16 mouse cellular contexts compared by ENCODE assay signal in genomic region chr9:23464981-23465630, GRCm38 (mm10).
DNase-seq lines count a peak whose midpoint lies in the region; ATAC-seq lines count a peak whose summit lies in the region.
"Had no signal": no experiment of that assay in that cellular context is flagged by ENCODE, and none has a peak within 500 bp of the region (broad histone marks: within the 10 kb centered on the region; RNA-seq: fewer than 3 reads in every experiment).

No protein-coding gene starts in this region.

- no peak overlapping the region for H3K4me3 ChIP-seq in intestine, embryonic 16.5 days (ENCODE audit: low read length)
- H3K4me3 ChIP-seq: embryonic facial prominence, embryonic 10.5 days; forebrain, embryonic 10.5 days; intestine, embryonic 15.5 days had no signal

- H3K4me2 ChIP-seq in intestine, embryonic 16.5 days (ENCODE audit: low read depth, low read length): no peak overlapping the region
- H3K4me2 ChIP-seq: intestine, embryonic 15.5 days; liver, embryonic 11.5 days had no signal

- 76% methylated on average over 7 of the region's 7 CpGs for WGBS in intestine, embryonic 16.5 days

- H3K9me3 ChIP-seq in intestine, embryonic 16.5 days (ENCODE audit: control insufficient read depth, low read length): no peaks in the 10 kb centered on the region
- H3K9me3 ChIP-seq: embryonic facial prominence, embryonic 10.5 days; forebrain, embryonic 10.5 days; intestine, embryonic 15.5 days had no signal

- H3K9ac ChIP-seq in intestine, embryonic 16.5 days (ENCODE audit: low read depth, low read length): no peak overlapping the region
- H3K9ac ChIP-seq: intestine, embryonic 15.5 days had no signal

- ATAC-seq in granulocyte monocyte progenitor cell, adult 5-6 weeks (replicated peaks; ENCODE audit: poor library complexity, severe bottlenecking): no peak
- no peak for ATAC-seq in intestine, embryonic 16.5 days
- ATAC-seq: intestine, embryonic 15.5 days had no signal

- no peaks in the 10 kb centered on the region for H3K27me3 ChIP-seq in intestine, embryonic 16.5 days (replicated peaks; ENCODE audit: control insufficient read depth, insufficient read depth, low read length)
- H3K27me3 ChIP-seq: CH12.LX; intestine, embryonic 15.5 days had no signal

- no peaks in the 10 kb centered on the region for H3K4me1 ChIP-seq in intestine, embryonic 16.5 days (ENCODE audit: control insufficient read depth, insufficient read depth, low read length)
- H3K4me1 ChIP-seq: embryonic facial prominence, embryonic 10.5 days; forebrain, embryonic 10.5 days; intestine, embryonic 15.5 days had no signal

- peak; percentile 21 for DNase-seq in heart, adult 8-10 months (ENCODE audit: low spot score)
- no peak for DNase-seq in heart, postnatal 4 days
- peak; percentile 53 for DNase-seq in Muller cell, postnatal 12 days (ENCODE audit: inconsistent ontology term)
- peak; percentile 57 for DNase-seq in adrenal gland, postnatal 14 days
- DNase-seq in lung, postnatal 36 days: peak; percentile 73
- DNase-seq: cerebellum, postnatal 10 days; gastrocnemius, postnatal 10 days; right cerebral cortex, postnatal 25 days; thymus, postnatal 4 days had no signal

- H3K27ac ChIP-seq in intestine, embryonic 16.5 days (ENCODE audit: low read length): no peak overlapping the region
- H3K27ac ChIP-seq: embryonic facial prominence, embryonic 10.5 days; forebrain, embryonic 10.5 days; intestine, embryonic 15.5 days had no signal

- H3K36me3 ChIP-seq in intestine, embryonic 16.5 days (ENCODE audit: control insufficient read depth, insufficient read depth, low read length): no peaks in the 10 kb centered on the region
- H3K36me3 ChIP-seq: embryonic facial prominence, embryonic 10.5 days; forebrain, embryonic 10.5 days; intestine, embryonic 15.5 days had no signal
